Mouse (Mus musculus) heart, embryonic 15.5 days (tissue): Measurements from ENCODE around the gene Dph3. TPM values are rescaled to one million over a fixed set of nuclear protein-coding genes. Genes with fewer than 3 reads are reported as not detected.

ENCODE experiments used
- ATAC-seq: fragments of 200-750 bp; cut with Nextera tagmentation; replicated peaks from 2 replicates; pipeline ENCODE4 v1.8.0; 2017; ENCODE audit warnings: low read depth, moderate TSS enrichment; ENCODE audit not compliant: insufficient number of reproducible peaks, insufficient read depth, low FRiP score
- H3K27ac ChIP-seq: fragments of 300-500 bp; sonication (generic); 2 replicates; pipeline ENCODE4 v1.5.1; 2015; ENCODE audit warnings: mild to moderate bottlenecking, inconsistent platforms
- H3K27me3 ChIP-seq: fragments of 300-500 bp; sonication (generic); 2 replicates; pipeline ENCODE4 v1.6.1; 2015; ENCODE audit warnings: inconsistent platforms
- H3K36me3 ChIP-seq: fragments of 300-500 bp; sonication (generic); 2 replicates; pipeline ENCODE4 v1.6.1; 2015; ENCODE audit warnings: mild to moderate bottlenecking, inconsistent platforms
- H3K4me1 ChIP-seq: fragments of 300-500 bp; sonication (generic); replicated peaks from 2 replicates; pipeline ENCODE4 v1.6.1; 2015; ENCODE audit warnings: inconsistent platforms
- H3K4me2 ChIP-seq: fragments of 300-500 bp; sonication (generic); 2 replicates; pipeline ENCODE4 v1.6.1; 2015; ENCODE audit warnings: inconsistent platforms, mild to moderate bottlenecking, moderate library complexity
- H3K4me3 ChIP-seq: fragments of 300-500 bp; sonication (generic); 2 replicates; pipeline ENCODE4 v1.5.1; 2015; ENCODE audit warnings: mild to moderate bottlenecking, inconsistent platforms
- H3K9ac ChIP-seq: fragments of 300-500 bp; sonication (generic); 2 replicates; pipeline ENCODE4 v1.6.1; 2015; ENCODE audit warnings: mild to moderate bottlenecking, inconsistent platforms
- H3K9me3 ChIP-seq: fragments of 300-500 bp; sonication (generic); replicated peaks from 2 replicates; pipeline ENCODE4 v1.6.1; 2016; ENCODE audit warnings: inconsistent platforms
- WGBS: fragments of 180-500 bp; shearing (Covaris S2); methylation state at CpG from one replicate; pipeline ENCODE4 v1.1.7; 2015; ENCODE audit warnings: mixed read lengths; 5-methylcytosine and 5-hydroxymethylcytosine counted together
- polyA plus RNA-seq: library from polyadenylated mRNA; unstranded; fragments of >200 nt; fragmentation: Nextera tagmentation; extraction: Ambion mirVana; gene quantifications from 2 replicates; pipeline ENCODE4 v1.2.1, GENCODE M21; 2015

Gene Dph3
- polyA plus RNA-seq, 1 experiment from 2014 or later = 81.3 TPM

DNA sequence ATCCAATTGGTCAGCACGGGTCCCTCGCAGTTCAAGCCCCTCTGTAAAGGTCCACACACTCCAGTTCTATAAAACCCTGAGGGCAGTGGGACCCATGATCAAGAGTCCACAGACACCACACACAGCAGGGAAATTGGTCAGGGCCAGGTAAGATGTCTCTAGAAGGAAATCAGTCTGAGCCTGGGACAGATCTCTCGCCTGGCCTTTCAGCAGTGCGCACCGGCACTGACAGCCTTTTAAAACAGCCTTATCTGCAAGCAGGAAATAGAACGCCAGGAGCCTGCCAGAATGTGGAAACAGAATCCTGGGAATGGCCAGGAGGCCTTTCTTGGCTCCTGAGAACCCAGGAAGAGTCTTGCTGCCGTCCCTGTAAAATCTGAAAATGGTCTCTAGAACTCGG, 29.7 kb downstream of the Dph3 start:
- no peak for ATAC-seq
- Histone ChIP-seq H3K36me3 (no peaks in the 10 kb centered on the region), H3K4me1 (peaks cover 22% of the 10 kb centered on the region), H3K4me3 (no peak overlapping the region), H3K27me3 (no peaks in the 10 kb centered on the region), H3K9ac (no peak overlapping the region), H3K27ac (peak overlapping the region; percentile 52), H3K9me3 (no peaks in the 10 kb centered on the region), H3K4me2 (peak overlapping the region; percentile 14; the same call in 1 of the 2 replicates)
- WGBS = 27% methylated on average over 8 of the region's 8 CpGs

DNA sequence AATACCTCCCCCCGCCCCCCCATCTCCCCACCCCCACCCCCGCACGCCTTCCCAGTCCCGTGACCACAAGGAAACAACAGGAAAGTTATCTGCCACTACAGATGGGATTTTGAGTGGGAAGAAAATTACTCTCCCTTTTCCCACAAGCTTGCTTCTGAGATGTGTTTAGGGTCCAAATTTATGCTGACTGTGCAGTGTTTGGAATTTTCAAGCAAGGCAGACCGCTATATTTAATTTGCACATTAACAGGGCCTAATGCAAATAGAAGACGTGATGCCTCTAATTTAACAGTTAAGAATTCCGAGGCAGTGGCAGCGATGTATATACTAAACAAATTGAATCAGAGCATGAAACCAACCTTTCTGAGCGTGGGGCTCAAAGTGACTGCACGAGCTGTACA, 30.7 kb downstream of the Dph3 start:
- ATAC-seq = no peak
- 52% methylated on average over 10 of the region's 10 CpGs for WGBS
- Histone ChIP-seq H3K4me1 (peaks cover 22% of the 10 kb centered on the region), H3K4me2 (no peak overlapping the region), H3K9ac (no peak overlapping the region), H3K27me3 (no peaks in the 10 kb centered on the region), H3K27ac (no peak overlapping the region), H3K9me3 (no peaks in the 10 kb centered on the region), H3K36me3 (no peaks in the 10 kb centered on the region), H3K4me3 (no peak overlapping the region)

DNA sequence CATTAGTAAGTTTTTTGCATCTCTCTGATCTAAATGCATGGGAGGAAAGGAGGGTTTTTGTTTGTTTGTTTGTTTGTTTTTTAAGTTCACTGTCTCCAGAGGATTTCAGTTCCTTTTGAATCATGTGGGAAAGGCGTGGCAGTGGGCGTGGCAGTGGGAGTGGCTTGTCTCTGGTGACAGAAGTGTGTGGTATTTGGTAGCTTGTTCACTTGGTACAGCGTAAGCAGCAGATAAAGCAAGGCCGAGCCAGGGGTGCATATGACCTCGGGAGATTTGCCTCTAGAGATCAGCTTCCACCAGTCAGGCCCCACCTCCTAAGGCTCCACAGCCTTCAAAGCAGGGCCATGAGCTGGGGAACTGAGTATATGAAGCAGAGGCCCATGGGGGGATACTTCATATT, 31.6 kb downstream of the Dph3 start:
- Histone ChIP-seq H3K27ac (no peak overlapping the region), H3K36me3 (no peaks in the 10 kb centered on the region), H3K4me3 (no peak overlapping the region), H3K4me2 (no peak overlapping the region), H3K27me3 (no peaks in the 10 kb centered on the region), H3K9ac (no peak overlapping the region), H3K9me3 (no peaks in the 10 kb centered on the region), H3K4me1 (peaks cover 22% of the 10 kb centered on the region)
- 59% methylated on average over 5 of the region's 5 CpGs for WGBS
- ATAC-seq = no peak

DNA sequence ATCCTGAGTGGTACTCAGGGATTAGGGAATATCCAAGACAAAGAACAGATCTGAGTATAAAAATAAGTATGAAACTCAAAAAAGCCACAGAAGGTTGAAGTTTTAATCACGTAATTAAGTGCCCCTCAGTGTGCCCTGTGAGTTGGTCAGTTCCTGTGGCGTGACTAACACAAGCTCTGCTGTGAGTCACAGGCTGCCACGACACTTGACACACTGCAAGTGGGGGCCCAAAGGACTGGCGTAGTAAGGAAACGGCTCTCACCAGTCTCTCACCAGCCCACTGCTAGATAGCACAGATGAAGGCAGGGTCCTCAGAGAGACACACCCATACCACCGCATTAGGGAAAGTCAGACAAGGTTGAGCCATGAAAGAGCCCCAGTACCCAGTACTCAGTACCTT, 35.4 kb downstream of the Dph3 start:
- Histone ChIP-seq H3K4me1 (peaks cover 19% of the 10 kb centered on the region), H3K9me3 (no peaks in the 10 kb centered on the region), H3K9ac (no peak overlapping the region), H3K4me3 (no peak overlapping the region), H3K27ac (no peak overlapping the region), H3K36me3 (no peaks in the 10 kb centered on the region), H3K27me3 (no peaks in the 10 kb centered on the region), H3K4me2 (no peak overlapping the region)
- ATAC-seq = no peak
- 57% methylated on average over 6 of the region's 6 CpGs for WGBS

DNA sequence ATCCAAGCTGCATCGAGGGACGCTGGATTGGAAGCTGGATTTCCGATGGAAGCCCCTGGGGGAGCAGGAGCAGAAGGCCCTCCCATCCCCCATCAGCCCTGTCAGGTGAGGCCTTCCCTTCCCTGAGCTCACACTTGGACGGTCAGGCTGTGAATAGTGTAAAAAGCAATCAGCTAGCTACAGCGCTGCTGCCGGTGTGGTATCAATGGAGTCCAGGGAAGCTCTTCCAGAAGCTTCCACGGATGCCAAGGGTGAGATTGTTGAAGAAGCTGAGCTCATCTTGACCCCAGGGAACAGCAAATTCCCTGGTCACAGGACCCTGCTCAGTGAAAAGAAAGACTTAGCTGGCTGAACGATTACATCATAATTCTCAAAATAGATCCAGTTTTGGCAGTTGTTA, 39.2 kb downstream of the Dph3 start:
- Histone ChIP-seq H3K9me3 (no peaks in the 10 kb centered on the region), H3K27ac (no peak overlapping the region), H3K27me3 (no peaks in the 10 kb centered on the region), H3K36me3 (no peaks in the 10 kb centered on the region), H3K9ac (no peak overlapping the region), H3K4me2 (no peak overlapping the region), H3K4me1 (peaks cover 9% of the 10 kb centered on the region), H3K4me3 (no peak overlapping the region)
- WGBS = 60% methylated on average over 8 of the region's 8 CpGs
- no peak for ATAC-seq

DNA sequence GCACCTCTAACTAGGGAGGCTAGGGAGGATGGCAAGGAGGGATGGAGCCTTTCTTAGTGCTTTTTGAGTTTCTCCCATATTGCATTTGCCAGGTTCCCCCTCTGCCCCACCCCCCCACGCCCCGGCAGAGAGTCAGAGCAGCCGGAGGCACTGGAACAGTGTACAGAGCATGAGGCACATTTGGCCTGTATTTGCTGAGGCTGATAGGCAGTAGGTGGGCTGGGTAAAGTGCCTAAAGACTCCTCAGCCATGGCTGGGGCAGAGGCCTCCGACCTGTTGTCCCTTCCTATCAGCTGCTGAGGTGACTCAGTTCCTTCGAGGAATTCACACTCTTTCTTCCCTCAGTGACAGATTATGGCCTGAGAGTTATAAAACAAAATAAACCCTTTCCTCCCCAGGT, 43.4 kb downstream of the Dph3 start:
- 44% methylated on average over 5 of the region's 5 CpGs for whole genome bisulfite sequencing

DNA sequence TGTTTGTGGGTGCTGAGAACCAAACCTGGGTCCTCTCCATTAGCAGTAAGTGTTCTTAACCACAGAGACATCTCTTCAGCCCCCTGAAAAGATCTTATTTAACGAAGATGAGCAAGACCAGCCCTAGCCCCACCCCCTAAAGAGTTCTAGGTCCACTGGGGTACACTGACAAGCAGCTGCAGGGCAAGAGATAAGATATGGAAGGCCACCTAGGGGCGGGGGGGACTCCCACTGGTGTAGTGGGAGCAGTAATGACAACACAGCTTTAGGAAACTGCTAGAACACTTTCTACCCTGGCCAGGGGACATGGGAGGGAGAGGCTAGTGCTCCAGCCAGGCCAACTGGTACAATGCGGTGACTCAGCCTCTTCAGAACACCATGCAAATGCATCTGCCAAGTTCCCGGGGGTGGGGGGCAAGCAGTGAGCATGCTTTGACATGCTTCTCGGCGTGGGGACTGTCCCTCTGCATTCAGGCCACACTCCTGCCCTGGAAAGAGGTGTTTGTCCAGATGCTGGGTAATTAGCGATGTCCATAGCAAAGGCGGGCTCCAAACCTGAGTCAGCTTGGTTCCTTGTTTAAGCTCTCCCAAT, 47.8 kb downstream of the Dph3 start:
- 75% methylated on average over 8 of the region's 8 CpGs for WGBS

More for the DNA sequence above, 43.4 kb downstream of the Dph3 start:
- Histone ChIP-seq H3K27me3 (no peaks in the 10 kb centered on the region), H3K4me2 (no peak overlapping the region), H3K4me1 (peaks cover 9% of the 10 kb centered on the region), H3K4me3 (no peak overlapping the region), H3K36me3 (no peaks in the 10 kb centered on the region), H3K9ac (no peak overlapping the region), H3K27ac (no peak overlapping the region), H3K9me3 (no peaks in the 10 kb centered on the region)
- no peak for ATAC-seq

DNA sequence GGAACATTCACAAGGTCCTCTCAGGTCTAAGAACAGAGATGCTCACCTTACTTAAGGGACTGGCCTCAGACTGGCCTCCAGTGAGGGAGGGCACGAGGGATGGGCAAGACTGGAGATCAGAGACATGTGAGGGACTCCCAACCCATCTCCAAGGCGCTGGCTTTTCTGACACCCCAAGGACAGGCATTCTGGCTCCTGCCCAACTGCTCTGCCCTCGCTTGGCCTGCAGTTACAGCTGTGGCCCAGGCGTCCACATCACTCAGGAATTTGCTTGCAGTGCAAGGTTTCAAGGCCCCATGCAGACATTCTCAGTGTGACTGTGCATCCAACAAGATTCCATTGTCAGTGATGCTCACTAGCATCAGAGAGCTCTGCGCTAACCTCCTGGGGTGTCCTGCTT, 49.0 kb downstream of the Dph3 start:
- Histone ChIP-seq H3K4me2 (no peak overlapping the region), H3K36me3 (no peaks in the 10 kb centered on the region), H3K27ac (no peak overlapping the region), H3K9me3 (no peaks in the 10 kb centered on the region), H3K4me3 (no peak overlapping the region), H3K4me1 (no peaks in the 10 kb centered on the region), H3K27me3 (no peaks in the 10 kb centered on the region; the same call in 1 of the 2 replicates), H3K9ac (no peak overlapping the region)
- 60% methylated on average over 5 of the region's 5 CpGs for WGBS
- no peak for ATAC-seq

More for the DNA sequence above, 47.8 kb downstream of the Dph3 start:
- Histone ChIP-seq H3K36me3 (no peaks in the 10 kb centered on the region), H3K27ac (no peak overlapping the region), H3K9ac (no peak overlapping the region), H3K4me1 (no peaks in the 10 kb centered on the region), H3K9me3 (no peaks in the 10 kb centered on the region), H3K4me2 (no peak overlapping the region), H3K27me3 (no peaks in the 10 kb centered on the region; the same call in 1 of the 2 replicates), H3K4me3 (no peak overlapping the region)
- ATAC-seq = no peak

DNA sequence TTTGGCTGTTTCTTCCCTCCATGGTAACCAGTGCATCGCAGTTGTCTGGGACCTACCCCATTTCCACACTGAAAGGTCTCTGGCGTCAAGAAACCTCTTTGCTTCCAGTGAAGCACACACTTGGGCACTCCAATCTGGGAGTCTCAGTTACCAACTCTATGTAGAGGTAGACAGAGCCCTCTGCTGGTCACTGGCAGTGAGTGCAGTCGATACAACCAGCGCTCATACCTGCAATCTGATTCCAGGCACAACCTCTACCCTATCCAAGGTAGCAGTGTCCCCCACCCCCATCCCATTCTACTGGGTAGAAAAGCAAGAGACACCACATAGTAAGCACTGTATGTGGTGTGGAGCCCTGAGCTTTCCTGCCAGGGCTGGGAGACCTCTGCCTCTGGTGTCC, 53.0 kb downstream of the Dph3 start:
- H3K27ac ChIP-seq = no peak overlapping the region
- no peak overlapping the region for H3K4me3 ChIP-seq
- peaks cover 20% of the 10 kb centered on the region for H3K4me1 ChIP-seq
- no peaks in the 10 kb centered on the region for H3K9me3 ChIP-seq
- H3K4me2 ChIP-seq = no peak overlapping the region
- ATAC-seq = no peak
- peaks cover 20% of the 10 kb centered on the region for H3K27me3 ChIP-seq
- no peak overlapping the region for H3K9ac ChIP-seq
- H3K36me3 ChIP-seq = no peaks in the 10 kb centered on the region
- WGBS = 5% methylated on average over 4 of the region's 4 CpGs

Other genes with a start within 250 kb of the Dph3 start
- gene Galnt15, start 56.7 kb downstream of the Dph3 start, polyA plus RNA-seq = 0.24 and 0.38 TPM in 2 replicates
- gene Oxnad1, start 355 bp downstream of the Dph3 start, polyA plus RNA-seq = 34.3 and 38.4 TPM in 2 replicates
- not detected in 2 replicates for gene Msmb, start 56.3 kb upstream of the Dph3 start, polyA plus RNA-seq
- 131 and 154 TPM in 2 replicates for gene Ncoa4, start 74.1 kb upstream of the Dph3 start, polyA plus RNA-seq
- 288 and 312 TPM in 2 replicates for gene Timm23, start 116.2 kb upstream of the Dph3 start, polyA plus RNA-seq
- gene Parg, start 116.2 kb upstream of the Dph3 start, polyA plus RNA-seq = 23.6 and 26.6 TPM in 2 replicates
- 10.9 and 12.2 TPM in 2 replicates for gene Ogdhl, start 236.3 kb upstream of the Dph3 start, polyA plus RNA-seq